Mouse (Mus musculus) gastrocnemius, postnatal 14 days (tissue): ENCODE measurements around the gene Agfg2. TPM values are rescaled to one million over a fixed set of nuclear protein-coding genes. Genes with fewer than 3 reads are reported as not detected.
"Not testable (repeated sequence)": the region's sequence is repeated elsewhere in the genome, so short reads cannot be mapped to it uniquely, and the experiment has no call there.

ENCODE experiments used
- DNase-seq: peaks from one replicate; pipeline ENCODE4 v3.0.0; 2021; ENCODE audit warnings: mixed read lengths
- intact Hi-C: fragments of 180-260 bp; cut with DNase I; formaldehyde crosslinking; loops from one replicate; pipeline ENCODE4 v1.15.1; 2025; ENCODE audit warnings: low total_unique reads
- total RNA-seq, 2 experiments: library from RNA; stranded (reverse); gene quantifications; 2 replicates each; pipeline ENCODE4 v1.2.3; 2021

Agfg2 gene
- total RNA-seq, 2 experiments from 2014 or later, result 4.9 to 5.8 TPM

DNA sequence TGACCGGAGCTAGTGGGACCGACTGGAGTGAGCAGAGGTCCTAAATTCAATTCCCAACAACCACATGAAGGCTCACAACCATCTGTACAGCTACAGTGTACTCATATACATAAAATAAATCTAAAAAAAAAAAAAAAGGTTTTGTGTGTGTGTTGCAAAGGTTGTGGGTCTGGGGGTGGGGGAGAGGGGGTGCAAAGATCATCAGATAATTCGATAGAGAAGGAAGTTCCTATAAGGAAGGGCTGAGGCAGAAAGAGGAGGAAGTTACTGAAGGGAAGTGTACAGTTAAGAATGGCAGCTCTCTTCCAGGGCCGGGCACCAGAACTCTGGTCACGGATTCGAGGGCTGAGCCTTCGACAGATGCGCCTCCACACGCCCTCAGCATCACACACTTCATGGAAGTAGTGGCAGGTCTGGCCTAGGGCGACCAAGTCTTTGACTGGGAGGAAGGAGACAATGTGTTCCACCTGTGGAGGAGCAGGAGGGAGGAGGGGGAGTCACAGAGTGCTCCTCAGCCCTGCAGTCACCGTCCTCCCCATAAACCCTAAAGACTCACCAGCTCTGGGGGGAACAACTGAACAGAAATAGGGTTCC lies 60.5 kb downstream of the Agfg2 start:
- DNase-seq, result no peak
- intact Hi-C loops, result loop anchor here (2.0 kb wide), 1 partner anchor 21 kb away; no protein-coding TSS in a partner anchor

DNA sequence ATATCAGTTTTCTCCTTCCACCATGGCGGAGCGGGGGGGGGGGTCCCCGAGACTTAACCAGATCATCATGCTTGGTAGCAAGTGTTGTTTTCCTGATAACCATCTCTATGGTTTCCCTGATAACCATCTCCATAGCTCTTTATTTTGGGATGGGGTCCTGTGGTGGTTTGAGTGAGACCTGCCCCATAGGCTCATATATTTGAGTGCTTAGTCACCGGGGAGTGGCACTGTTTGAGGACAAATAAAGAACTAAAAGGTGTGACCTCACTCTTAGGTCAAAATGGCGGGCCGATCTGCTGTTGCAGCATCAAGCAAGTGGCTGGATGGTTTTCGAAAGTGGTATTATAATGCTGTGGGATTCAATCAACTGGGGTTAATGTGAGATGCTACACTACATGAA lies 69.2 kb downstream of the Agfg2 start:
- intact Hi-C loops, result no loop called here
- no peak for DNase-seq

DNA sequence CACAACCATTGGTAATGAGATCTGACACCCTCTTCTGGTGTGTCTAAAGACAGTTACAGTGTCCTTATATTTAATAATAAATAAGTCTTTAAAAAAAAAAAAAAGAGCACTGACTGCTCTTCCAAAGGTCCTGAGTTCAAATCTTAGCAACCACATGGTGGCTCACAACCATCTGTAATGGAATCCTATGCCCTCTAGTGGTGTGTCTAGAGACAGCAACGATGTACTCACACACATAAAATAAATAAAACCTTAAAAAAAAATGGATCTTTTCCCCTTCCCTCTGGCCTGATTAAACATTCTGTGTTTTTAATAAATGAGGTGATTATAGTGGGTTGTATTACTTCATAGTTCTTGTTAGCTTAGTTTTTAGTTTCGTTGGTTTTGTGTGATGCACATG lies 69.6 kb downstream of the Agfg2 start:
- intact Hi-C loops, DNase-seq: not testable (repeated sequence)

DNA sequence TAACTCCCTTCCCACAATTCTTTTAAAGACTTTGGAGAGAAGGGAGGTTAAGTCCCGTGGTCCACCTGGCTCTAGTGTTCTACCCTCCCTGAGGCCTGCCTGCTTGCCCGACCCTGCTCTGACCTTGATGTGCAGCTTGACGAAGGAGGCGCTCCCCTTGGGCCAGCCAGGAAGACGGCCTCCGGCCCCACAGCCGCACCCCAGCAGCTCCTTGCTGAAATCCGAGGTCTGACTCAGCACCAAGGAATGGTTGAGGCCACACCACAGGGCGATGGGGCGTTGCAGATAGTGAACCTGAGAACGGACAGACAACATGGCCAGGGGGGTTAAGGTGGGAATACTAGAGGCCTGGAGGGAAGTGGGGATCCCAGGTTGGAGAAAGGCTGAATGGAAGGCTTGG lies 71.0 kb downstream of the Agfg2 start, which contains the start of gene Pcolce:
Pcolce (minus strand) TSS at position 235 of the 400 bp plus-strand sequence.
- DNase-seq, result peak; percentile 58
- intact Hi-C loops, result no loop called here

DNA sequence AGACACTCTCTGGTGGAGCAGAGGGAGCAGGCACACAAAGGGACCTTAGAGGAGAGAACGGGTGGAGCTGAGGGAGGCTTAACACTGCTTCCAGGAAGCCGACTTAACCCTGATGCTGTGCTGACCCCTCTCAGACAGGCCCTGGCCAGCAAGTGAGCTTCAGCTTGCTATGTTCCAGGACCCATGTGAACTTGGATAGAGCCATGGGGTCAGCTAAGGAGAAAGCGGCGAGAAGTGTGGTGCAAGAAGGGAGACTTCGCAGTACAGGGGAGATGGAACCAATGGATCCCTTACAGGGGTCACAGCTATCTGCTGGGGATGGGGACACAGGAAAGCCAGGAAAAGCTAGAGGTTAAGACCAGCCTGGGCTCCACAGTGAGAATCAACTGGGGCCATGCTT lies 71.5 kb downstream of the Agfg2 start:
- DNase-seq, result no peak
- intact Hi-C loops, result no loop called here

DNA sequence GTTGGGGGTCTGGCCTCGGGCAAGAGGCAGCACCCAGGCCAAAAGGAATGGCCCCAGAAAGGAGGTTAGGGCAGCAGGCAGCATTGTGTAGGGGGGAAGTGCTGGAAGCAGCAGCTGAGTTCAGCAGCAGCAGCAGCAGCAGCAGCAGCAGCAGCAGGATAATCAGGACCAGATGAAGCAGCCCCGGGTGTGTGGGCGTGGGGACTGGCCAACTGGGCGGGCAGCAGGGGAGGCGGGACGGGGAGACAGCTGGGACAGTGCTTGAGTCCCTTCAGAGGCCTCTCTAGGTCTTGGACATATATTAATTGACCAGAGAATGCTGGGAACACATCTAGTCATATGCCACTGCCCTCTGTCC lies 73.3 kb downstream of the Agfg2 start:
- peak; percentile 89 for DNase-seq
- intact Hi-C loops, result no loop called here

DNA sequence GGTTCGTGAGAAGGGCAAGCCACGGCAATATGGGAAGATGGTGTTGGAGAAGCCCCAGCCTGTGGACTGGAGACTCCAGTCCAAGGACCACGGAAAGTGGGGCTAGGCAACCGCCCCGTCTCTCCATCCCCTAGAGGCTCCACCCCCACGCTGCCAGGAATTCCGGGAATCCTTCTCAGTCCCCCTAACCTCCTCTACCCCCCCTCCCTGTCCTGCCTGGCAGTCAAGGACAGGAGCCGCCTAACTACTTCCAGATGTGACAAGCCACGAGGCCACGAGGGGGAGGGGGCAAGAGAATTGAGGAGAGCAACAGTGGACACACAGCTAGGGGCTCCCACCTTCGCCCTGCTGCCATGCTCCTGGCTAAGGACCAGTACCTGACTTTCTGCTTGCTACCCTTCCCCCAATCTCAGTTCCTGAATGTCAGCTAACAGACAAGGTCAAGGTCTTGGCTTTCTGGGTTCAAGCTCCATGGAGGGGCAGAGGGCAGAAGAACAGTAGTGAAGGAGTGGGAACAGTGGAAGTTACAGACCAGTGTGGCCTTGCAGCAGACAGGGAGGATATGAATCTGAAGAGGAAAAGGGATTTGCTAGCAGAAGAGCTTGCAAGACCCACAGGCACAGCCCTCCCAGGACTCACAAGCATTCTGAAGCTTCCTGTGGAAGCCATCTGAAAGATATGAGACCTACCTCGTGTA lies 73.8 kb downstream of the Agfg2 start:
- intact Hi-C loops, result no loop called here
- DNase-seq, result peak; percentile 92

DNA sequence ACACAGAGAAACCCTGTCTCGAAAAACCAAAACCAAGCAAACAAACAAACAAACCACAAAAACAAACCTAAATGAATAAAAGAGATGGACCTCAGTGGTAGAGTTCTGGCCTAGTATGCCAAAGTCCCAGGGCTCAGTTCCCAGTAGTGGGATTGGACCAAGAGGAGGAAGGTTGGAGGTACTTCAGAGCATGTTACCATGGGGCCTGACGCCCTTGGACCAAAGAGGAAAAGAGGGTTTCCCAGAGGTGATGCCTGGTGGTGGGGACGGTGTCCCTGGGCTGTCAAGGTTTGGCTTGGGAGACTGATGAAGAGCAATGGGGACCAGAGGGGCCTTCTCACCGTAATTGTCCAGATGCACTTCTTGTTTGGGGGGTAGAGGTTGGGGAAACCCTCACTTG lies 74.5 kb downstream of the Agfg2 start:
- DNase-seq, result no peak
- intact Hi-C loops, result no loop called here

DNA sequence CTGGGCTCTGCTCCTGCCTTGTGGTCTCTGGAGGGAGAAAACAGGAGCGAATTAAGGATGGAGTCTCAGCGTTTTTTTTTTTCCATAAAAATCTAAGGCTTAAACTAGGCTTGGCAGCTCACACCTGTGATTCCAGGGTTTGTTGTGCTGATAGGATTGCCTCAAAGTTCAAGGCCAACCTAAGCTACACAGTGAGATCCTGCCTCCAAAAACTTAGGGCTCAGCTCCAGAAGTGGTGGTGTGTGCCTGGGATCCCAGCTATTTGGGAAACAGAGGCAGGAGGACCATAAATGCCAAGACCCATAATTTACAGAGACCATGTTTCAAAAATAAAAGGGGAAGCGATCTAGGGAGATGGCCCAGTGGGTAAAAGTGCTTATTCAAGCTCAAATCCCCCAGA lies 75.2 kb downstream of the Agfg2 start:
- no peak for DNase-seq
- intact Hi-C loops, result no loop called here

DNA sequence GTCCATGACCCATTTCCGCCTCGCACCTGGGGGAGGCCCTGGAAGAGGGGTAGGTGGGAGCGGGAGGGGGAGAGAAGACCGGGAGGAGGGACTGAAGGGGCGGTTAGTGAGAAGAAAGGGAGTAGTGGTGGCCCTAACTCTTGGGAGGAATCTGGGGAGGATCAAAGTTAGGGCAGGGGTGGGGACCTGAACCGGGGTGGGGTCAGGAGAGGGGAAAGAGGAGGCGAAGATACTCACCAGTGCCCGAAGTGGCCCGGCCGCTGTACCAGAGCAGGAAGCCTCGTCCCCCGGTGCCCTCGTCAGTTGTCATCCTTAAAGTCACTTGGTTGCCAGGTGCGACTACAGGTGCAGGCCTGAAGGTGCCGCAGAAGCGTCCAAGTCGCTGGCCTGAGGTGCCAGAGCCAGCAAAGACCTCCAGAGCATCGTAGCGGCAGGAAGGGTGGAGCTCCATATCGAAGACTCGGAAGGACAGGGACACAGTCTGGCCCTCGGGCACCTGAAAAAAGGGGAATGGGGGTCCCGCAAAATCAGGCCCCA lies 75.8 kb downstream of the Agfg2 start:
- no peak for DNase-seq
- intact Hi-C loops, result no loop called here

DNA sequence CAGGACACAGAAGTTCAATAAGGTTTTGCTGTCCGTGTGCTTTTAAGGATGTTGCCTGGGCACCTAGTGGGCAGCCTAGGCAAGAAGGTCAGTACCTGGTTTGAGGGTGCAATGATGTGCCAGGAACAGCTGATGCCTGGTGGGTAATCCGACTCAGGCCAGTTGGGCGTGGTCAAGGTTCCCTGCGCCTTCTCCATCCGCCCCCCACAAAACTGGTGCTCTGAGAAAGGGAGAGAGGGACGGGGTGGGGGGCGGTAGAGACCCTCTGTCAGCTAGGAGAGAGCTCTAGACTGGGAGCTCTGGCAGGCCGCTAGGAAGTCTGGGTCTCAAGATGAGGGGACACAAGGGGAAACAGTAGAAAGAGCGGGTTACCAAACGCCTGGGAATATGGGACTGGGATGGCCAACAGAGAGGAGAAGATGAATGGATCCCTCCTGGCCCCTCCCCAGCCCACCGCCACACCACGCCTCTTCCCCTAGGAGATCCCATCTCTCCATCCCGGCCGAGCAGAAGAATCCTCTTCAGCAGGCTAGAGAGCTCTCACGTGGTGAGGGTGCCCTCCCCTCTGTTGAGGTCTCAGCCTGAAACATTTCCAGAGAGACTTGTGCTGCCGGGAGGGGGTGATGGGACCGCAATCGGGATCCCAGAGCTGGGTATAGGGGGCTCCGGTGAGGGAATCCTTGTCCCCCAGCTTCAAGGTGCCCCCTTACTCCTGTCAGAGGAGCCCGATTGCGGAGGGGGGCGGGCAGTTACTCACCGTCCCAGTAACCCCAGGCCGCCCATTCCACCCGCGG lies 76.5 kb downstream of the Agfg2 start:
- DNase-seq, result no peak
- intact Hi-C loops, result no loop called here

DNA sequence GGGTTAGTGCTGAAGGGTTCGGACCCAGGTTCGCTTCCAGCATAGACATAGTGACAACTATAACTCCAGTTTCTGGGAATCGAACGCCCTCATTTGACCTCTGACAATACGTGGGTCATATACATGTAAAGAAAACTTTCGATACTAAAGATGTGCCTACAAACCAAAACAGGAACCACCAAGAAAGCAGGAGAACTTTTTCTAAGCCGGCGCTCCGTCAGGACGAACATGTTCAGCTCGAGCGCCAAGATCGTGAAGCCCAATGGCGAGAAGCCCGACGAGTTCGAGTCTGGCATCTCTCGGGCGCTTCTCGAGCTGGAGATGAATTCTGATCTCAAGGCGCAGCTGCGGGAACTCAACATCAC lies 83.2 kb downstream of the Agfg2 start:
- intact Hi-C loops, result no loop called here
- peak; percentile 55 for DNase-seq

DNA sequence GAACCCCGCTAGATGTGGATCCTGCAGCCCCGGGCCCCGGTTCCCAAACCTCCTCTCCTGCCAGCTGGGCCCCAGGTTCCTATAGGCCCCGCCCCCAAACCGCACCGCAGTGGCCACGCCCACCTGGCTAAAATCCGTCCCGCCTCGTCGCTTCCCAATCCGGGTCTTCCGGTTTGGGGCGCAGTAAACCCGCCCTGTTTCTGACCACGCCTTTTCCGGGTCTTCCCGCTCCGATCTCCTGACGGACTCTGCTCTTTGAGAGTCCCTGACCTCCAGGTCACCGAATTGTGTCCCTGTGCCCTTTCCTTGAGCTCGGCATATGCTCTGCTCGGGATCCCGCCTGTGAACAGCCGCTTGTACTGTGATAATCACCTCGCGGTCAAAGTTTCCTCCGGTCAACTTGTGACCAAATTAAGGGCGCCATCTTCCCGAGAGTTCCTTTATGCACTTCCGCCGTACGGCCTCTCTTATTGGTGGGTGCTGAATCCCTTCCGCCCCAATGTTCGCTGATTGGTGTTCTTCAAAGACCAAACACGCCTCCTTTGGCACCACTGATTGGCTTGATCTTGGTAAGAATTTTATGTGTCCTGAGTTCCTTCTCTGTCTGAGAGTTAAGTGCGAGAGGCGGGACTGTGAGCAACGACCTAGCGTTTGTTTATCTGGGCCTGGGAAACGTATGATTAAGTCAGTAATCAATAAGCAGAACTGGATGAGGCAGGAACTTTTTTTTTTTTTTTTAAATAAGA lies 83.7 kb downstream of the Agfg2 start, which contains the start of gene Mospd3:
Mospd3 (minus strand) TSS at position 440 of the 746 bp plus-strand sequence.
- intact Hi-C loops, result no loop called here
- peak; percentile 95 for DNase-seq

Other genes with a start within 250 kb of the Agfg2 start
- gene Zan, start 207.7 kb downstream of the Agfg2 start, total RNA-seq, result under 1 TPM; 0.02 TPM
- 10 to 100 TPM; 15.9 to 16.1 TPM for gene Pop7, start 182.2 kb downstream of the Agfg2 start, total RNA-seq
- gene Gigyf1, start 166.2 kb downstream of the Agfg2 start, total RNA-seq, result 10 to 100 TPM; 13.4 to 18.5 TPM
- gene Epo, start 151.5 kb downstream of the Agfg2 start, total RNA-seq, result not detected
- 100 to 1,000 TPM; 194 to 231 TPM for gene Gnb2, start 151.2 kb downstream of the Agfg2 start, total RNA-seq
- not detected for gene Actl6b, start 131.2 kb downstream of the Agfg2 start, total RNA-seq
- under 1 TPM in 1 of 2 experiments, not detected in 1; 0.06 TPM for gene Tfr2, start 114.9 kb downstream of the Agfg2 start, total RNA-seq
- 10 to 100 TPM; 15.3 to 18.1 TPM for gene Mospd3, start 83.7 kb downstream of the Agfg2 start, total RNA-seq
- 100 to 1,000 TPM; 190 to 251 TPM for gene Pcolce, start 70.9 kb downstream of the Agfg2 start, total RNA-seq
- gene Fbxo24, start 55.7 kb downstream of the Agfg2 start, total RNA-seq, result under 1 TPM in 1 of 2 experiments, not detected in 1; 0.27 TPM
- 10 to 100 TPM; 14.8 to 15.3 TPM for gene Lrch4, start 55.6 kb downstream of the Agfg2 start, total RNA-seq
- 1 to 10 TPM; 3.0 to 3.6 TPM for gene Gm20605, start 55.6 kb downstream of the Agfg2 start, total RNA-seq
- 1 to 10 TPM; 1.8 to 2.0 TPM for gene Sap25, start 43.4 kb downstream of the Agfg2 start, total RNA-seq
- gene Irs3, start 39.0 kb downstream of the Agfg2 start, total RNA-seq, result under 1 TPM; 0.33 to 0.47 TPM
- under 1 TPM; 0.39 to 0.42 TPM for gene Nyap1, start 56.9 kb upstream of the Agfg2 start, total RNA-seq
- gene Tsc22d4, start 61.0 kb upstream of the Agfg2 start, total RNA-seq, result 100 to 1,000 TPM; 118 to 156 TPM
- 1 to 10 TPM; 6.8 to 7.2 TPM for gene Ppp1r35, start 94.1 kb upstream of the Agfg2 start, total RNA-seq
- gene Mepce, start 102.9 kb upstream of the Agfg2 start, total RNA-seq, result 10 to 100 TPM; 20.7 to 21.1 TPM
- gene Zcwpw1, start 103.1 kb upstream of the Agfg2 start, total RNA-seq, result 1 to 10 TPM in 1 of 2 experiments, under 1 TPM in 1; 0.84 to 1.7 TPM
- under 1 TPM; 0.27 to 0.33 TPM for gene Pilra, start 151.6 kb upstream of the Agfg2 start, total RNA-seq
- gene Pilrb1, start 173.4 kb upstream of the Agfg2 start, total RNA-seq, result not detected
- under 1 TPM in 1 of 2 experiments, not detected in 1; 0.53 TPM for gene Pilrb2, start 187.1 kb upstream of the Agfg2 start, total RNA-seq
- gene Cyp3a13, start 236.9 kb upstream of the Agfg2 start, total RNA-seq, result not detected